Mouse (Mus musculus) c-Kit-negative CD71-positive TER-119-positive erythroid progenitor cells, embryonic 14.5 days (primary cell): Measurements from ENCODE around the gene Ncbp1.

Source experiments
- DNase-seq: peaks from one replicate; pipeline ENCODE4 v3.0.0-alpha.2; 2013; ENCODE audit warnings: low read depth, low spot score

Gene Ncbp1

DNA sequence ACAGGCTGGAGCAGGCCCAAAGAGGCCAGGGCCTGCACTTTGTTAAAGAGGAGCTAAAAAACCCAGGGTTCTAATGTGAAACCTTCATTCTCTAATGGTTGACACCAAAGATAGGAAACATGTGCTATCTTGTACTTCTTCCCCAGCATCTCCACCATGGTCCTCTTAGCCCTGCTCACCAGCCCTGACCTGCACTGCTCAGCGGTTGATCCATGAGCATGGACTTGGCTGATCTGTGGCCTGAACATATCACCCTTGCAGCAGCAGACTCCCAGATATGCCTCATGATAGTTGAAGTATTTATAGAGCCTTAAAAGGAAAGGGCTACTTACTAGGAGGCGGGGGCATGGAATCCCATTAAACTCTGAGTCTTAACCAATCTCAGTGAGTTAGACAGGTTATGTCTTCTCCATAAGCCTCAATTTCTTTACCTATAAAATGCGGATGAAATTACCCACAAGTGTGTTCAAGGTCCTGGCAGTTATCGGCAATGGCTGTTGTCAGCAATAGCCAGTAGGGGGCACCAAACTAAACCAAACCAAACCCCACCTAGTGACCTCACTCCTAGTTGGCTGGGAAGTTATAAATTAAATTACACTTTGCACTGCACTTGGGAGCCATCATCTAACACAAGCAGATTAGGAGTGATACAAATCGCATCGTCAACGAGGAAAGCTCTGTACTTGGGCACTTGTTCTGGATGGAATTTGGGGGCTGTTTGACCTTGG, 63.6 kb downstream of the Ncbp1 start:
- DNase-seq, result peak; percentile 49

DNA sequence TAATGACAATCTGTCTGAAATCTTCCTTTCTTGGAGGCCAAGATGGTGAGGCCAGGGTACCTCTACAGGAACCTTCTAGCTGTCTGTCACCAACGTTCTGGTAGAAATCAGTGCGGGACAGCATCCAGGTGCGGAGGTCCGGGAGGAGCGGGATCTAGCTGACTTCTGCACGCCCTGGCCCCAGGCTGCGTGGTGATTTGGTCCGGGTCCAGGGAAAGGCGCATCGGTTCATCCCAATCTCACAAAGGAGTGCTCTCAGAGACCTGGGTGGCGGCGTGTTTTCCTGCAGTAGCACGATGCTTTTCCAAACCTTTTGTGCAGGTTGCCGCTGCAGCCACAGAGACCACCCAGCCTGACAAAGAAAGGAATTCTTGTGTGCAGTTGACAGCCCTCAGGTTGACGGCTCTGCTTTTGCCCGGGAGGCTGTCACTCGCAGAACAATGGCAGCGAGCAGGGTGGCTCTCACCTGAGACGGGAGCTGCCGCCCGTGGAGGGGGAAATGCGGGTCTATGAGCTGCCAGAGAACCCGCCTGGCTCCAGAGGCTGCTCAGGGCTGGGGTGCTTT, 64.2 kb downstream of the Ncbp1 start:
- DNase-seq, result no peak

DNA sequence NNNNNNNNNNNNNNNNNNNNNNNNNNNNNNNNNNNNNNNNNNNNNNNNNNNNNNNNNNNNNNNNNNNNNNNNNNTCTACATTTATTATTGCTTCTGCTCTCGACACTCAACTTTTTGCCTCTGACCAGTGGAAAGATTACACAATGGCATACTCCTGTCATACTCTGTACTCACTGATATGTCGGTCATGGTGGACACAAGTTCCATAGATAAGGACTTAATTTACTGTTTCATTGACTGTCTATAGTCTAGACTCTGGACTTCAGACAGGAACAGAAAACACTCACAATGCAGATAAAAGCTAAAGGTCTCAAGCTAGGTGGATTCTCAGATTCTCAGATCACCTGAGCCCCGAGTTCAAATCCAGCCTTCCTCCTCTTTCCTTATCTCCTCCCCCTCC, 82.7 kb downstream of the Ncbp1 start:
- no peak for DNase-seq
